Mouse (Mus musculus): ENCODE results near the gene Btbd1.
"Not testable (repeated sequence)": the region's sequence is repeated elsewhere in the genome, so short reads cannot be mapped to it uniquely, and the experiment has no call there.

The Btbd1 gene

DNA sequence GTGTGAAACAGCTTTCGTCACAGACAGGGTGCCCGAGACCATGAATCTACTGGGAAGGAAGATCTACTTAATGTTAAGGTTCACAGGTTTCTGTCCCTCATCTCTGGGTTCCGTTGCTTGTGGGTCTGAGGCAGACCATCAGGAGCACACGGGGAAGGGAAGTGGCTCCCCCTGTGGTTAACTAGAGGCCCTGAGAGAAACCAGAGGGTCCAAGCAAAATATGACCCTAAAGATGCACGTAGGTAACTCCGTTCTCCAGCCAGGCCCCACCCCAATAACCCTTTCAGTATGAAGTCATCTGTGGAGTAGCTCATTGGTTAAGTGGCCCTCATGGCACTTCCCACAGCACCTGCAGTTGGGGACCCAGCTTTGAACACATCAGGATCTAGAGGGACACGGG, 20.4 kb upstream of the Btbd1 start:
- DNase-seq (ENCODE audit: low read depth, low spot score) = no peak

DNA sequence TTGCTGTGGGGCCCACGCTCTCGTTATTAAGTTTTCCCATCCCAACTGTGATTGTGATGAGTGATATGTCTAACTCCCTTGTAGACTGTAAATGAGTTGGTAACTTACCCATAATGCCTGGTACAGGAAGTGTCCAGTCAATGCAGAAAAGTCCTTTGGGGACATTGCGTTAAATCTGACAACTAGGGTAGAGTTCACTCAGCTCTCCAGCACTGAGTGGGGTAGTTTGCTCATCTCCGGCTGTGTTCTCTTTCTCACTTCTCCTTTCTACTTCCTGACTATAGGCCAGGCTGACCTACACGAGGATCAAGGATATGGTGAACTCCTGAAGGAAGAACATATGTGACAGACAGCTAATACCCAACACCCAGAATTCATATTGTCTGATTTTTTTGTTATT, 20.0 kb upstream of the Btbd1 start:
- no peak for DNase-seq (ENCODE audit: low read depth, low spot score)

DNA sequence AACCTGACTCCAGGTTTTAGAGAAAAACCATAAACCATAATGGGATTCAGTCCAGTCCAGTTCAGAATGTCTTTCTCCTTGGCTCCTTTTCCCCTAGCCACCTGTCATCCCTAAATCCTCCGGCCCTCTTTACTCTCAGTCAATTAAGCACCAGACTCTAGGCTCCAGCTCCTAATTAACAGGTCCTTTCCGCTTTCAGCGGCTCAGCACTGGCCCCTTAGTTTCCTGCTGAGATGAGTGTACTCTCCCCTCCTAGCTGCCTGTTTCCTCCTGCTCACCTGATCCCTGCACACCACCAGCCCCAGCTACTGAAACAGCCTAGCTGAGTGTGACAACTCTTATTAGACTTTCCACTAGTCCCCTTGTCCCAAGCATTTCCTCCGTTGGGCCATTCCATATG, 18.5 kb upstream of the Btbd1 start:
- DNase-seq (ENCODE audit: low read depth, low spot score) = no peak

DNA sequence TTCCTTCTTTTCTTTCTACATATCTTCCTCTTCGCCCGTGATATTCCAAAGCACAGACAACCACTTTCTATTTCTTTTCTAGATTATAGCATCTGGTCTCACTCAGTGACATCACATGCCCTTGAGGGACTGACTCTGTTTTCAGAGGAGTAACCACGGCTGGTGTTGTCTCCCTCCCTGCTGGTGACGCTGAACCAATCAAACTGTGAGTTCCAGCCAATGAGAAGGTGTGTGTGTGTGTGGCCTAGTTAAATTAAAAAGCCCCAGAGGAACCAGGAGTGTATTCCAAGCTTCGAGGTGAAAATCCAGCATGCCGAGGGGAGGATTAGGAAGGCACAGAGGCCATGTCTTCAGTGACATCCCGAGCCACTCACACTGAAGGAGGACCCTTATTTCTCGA, 17.8 kb upstream of the Btbd1 start:
- no peak for DNase-seq (ENCODE audit: low read depth, low spot score)

DNA sequence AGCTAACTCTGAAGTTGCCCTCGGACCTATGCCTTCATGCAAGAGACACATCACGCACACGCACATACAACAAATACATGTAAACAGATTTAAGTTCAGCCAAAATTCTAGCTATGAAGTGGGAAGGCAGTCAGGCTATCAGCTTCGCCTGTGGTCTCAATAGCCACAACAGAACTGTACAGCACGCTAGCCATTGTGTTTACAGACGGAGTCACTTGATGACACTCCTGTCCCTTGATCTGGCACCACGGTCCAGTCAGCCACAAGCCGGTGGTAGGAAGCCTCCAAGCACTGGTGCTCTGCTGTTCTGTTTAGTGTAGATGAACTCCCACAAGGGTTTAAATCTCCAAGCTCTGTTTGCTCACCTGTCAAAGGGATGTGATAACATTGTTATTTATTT, 16.8 kb upstream of the Btbd1 start:
- DNase-seq (ENCODE audit: low read depth, low spot score) = no peak

DNA sequence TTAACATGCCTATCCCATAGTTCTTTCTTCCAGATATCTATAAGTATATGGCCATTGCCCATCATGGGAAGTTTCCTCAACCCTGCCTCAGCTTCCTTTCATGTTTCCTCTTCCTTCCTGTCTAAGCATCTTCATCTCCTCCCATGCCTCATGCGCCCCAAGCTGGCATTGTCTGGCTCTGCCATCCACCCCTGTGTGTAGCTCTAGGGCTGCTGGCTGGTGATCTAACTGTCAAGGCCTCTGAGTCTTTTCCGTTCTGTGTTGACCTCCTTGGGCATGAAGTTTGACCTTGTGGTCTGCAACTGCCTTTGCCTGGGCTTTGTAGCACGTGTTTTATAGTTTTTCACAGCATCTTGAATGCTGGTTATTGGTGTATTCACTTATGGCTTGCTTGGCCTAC, 16.1 kb upstream of the Btbd1 start:
- DNase-seq (ENCODE audit: low read depth, low spot score) = no peak

DNA sequence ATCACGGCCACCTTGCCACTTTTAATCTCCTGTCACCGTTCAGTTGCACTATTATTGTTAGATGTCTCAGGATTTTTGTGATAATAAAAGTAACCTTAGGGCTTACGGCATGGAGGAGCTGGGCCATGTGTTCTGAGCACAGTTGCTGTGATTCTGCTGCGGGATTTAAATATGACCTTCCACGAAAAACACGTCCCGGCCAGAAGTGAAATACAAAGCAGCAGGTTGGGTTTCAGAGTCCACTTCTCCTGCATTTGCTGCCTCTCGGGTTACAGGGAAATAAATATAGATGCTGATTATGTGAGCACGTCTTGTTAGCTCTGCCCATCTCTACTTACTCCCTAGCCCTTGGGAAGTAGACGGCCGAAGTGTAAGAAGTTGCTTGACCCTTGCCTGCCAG, 15.6 kb upstream of the Btbd1 start:
- DNase-seq (ENCODE audit: low read depth, low spot score) = no peak

DNA sequence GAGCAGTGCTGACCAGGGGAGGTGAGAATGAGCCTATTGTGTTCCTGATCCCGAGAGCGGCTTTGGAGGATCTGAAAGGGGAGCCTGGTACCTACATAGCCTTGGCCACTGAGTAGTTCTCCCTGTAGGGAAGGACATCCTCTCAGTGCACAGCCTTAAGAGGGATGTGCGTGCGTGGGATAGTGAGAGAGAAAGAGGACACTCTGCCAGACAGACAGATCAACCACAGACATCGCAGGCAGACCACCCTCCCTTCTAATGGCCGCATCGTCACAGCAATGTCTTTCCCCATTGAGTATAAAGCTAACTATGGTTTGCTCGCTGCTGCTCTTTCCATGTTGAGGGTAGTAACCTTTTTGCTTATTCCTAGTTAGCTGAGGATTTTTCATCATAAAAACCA, 14.7 kb upstream of the Btbd1 start:
- no peak for DNase-seq (ENCODE audit: low read depth, low spot score)

DNA sequence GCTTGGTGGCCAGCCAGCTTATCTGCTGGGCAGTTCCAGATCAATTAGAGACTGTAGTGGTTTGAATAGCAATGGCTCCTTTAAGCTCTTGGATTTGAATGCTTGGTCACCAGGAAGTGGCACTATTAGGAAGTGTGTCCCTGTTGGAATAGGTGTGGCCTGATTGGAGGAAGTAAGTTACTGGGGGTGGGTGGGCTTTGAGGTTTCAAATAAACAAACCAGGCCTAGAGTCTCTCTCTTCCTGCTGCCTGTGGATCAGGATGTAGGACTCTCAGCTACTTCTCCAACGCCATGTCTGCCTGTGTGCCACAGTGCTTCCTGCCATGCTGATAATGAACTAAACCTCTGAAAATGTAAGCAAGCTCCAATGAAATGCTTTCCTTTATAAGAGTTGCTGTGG, 13.8 kb upstream of the Btbd1 start:
- DNase-seq (ENCODE audit: low read depth, low spot score) = no peak

DNA sequence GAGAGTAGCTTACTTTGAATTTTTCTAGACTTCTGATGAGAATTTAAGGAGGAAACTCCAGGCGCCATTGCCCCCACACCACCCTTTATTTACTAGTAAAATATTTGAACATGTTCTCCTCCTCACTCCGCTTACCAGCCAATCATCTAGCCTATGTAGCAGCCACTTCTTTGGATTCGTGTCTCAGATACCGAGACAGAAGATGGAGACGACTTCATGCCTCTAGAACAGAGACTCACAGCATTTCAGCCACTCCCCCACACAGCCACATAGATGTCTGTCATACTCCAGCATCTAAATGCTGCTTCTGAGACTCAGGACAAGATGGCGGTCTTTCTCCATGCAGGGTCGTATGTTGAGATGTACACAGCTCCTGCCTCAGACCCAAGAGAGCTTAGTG, 12.9 kb upstream of the Btbd1 start:
- no peak for DNase-seq (ENCODE audit: low read depth, low spot score)

DNA sequence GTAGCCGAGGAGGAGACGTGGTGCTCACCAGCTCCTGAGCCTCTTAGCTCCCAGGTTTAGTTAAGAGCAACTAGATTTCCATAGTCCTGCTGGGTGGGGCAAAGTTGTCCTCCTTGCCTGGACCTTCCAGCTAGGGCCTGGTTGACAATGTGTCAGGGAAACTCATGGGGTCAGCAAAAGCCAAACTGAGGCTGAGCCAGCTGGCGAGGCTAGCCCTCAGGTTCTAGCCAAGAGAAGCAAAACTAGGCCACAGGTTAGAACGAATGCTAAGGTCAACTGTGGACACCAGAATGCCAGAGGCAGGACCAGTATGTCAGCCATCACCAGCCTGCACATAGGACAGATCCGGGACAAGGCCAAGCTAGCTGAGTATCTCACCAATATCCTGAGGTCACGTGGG, 12.2 kb upstream of the Btbd1 start:
- DNase-seq (ENCODE audit: low read depth, low spot score) = no peak

DNA sequence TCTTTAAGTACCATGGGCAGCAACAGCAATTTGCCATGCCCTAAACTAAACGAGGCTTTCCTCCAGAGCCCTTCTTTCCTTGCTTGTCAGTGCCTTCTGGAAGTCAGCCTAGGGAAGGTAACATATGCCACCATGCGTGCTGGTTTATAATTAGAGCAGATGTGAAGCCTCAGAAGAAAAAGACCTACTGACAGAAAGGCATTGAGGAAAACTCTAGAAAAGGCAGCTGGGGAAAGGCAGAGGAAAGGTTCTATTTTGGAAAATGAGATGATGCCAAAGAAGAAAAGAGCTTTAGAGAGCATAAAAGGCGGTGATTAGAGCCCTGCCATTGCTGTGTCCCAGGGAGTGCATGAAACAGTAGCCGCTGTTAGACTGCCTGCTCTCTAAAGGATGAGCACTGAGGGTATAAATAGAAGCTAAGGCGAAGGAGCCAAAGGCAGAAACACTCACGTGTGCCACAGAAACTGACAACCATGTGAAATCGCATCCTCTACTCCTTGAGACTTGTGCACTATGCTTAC, 11.5 kb upstream of the Btbd1 start:
- DNase-seq (ENCODE audit: low read depth, low spot score) = peak; percentile 87

DNA sequence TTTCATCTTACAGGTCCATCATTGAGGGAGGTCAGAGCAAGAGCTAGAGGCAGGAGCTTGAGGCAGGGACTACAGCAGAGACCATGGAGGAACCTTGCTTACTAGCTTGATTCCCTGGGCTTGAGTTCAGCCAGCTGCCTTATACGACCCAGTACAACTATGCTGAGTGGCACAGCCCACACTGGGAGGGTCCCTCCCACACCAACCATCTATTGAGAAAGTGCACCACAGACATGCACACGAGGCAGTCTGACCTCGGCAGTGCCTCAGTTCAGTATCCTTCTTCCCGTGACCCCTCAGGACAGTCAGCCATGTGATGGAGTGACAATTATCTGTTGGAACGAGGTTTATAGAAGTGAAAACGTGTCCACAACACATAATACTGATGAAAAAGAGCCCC, 10.5 kb upstream of the Btbd1 start:
- no peak for DNase-seq (ENCODE audit: low read depth, low spot score)

DNA sequence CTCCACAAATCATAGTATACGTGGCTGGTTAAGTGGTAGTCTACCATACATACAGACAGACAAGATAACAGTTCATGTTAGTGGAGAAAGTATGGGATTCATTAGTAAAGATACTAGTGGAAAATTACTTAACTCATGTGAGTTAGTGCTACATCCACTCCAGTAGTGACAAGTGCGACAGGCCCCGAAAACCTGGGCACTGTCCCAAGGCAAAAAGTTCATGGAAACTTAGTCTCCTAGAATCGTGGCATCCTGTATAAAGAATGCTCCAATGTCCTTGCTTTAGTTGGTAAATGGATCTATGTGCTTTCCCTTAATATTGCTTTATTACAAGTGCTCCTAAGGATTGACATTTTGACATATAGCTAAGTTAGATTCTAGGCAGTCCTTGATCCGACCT, 8.5 kb upstream of the Btbd1 start:
- DNase-seq (ENCODE audit: low read depth, low spot score) = not testable (repeated sequence)

DNA sequence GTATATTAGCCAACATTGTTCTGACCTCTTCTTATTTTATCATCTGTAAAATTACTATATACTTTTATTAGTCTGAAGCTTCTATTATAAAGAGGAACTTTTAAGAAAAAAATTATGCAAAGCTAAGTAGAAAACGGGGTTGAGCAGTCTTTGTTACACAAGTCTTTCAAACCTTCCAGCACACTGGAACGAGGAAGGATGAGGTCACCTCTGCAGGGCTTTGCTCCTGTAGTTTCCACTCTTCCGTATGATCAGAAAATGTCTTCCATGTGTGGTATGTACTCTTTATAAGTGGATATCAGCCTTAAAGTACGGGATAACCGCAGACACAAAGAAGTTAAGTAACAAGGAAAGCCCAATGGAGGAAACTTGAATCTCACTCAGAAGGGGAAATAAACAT, 6.2 kb upstream of the Btbd1 start:
- DNase-seq (ENCODE audit: low read depth, low spot score) = no peak

DNA sequence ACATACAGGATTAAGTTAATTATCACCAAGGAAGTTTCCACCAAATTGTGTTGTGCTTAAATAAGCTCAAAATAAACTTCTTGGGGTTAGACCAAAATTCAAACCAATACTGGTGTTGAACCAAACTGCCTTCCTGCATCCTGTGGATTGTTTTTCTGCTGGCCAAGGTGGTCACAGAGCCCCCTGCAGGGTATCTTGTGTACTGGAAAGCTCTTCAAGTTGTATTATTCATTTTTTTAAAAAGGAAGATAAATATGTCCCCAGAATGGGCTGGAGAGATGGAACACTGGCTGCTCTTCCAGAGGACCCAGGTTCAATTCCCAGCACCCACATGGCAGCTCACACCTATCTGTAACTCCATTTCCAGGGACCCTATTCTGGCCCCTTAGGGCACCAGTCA, 5.6 kb upstream of the Btbd1 start:
- DNase-seq (ENCODE audit: low read depth, low spot score) = no peak

DNA sequence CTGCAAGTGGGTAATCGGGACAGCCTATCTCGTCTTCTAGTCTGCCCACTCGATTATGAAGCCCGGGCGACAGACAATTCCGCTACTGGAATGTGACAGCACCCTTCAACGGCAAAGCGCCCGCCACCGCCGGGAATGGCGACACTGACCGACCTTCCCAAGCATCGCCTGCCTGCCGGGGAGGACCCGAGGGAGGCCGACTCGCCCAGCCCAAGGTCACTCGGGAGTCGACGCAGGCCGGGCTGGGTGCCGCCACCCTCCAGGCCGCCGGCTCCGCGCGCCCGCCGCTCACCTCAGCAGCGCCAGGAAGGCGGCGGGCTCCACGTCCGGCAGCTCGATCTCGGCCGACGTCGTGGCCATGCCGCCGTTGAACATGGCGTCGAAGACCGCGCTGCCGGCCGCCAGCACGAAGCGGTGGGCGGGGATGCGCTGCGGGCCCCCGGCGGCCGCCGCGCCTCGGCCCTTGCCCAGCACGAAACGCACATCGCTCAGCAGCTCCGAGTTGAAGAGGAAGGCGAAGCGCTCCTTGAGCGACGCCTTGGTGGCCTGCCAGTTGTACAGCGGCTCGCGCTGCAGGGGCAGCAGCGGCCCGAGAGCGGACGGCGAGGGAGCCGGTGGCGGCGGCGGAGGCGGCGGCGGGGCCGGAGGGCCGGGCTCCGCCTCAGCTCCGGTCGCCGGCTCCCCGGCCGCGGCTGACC, 401 bp downstream of the Btbd1 start:
- no peak for DNase-seq (ENCODE audit: low read depth, low spot score)

DNA sequence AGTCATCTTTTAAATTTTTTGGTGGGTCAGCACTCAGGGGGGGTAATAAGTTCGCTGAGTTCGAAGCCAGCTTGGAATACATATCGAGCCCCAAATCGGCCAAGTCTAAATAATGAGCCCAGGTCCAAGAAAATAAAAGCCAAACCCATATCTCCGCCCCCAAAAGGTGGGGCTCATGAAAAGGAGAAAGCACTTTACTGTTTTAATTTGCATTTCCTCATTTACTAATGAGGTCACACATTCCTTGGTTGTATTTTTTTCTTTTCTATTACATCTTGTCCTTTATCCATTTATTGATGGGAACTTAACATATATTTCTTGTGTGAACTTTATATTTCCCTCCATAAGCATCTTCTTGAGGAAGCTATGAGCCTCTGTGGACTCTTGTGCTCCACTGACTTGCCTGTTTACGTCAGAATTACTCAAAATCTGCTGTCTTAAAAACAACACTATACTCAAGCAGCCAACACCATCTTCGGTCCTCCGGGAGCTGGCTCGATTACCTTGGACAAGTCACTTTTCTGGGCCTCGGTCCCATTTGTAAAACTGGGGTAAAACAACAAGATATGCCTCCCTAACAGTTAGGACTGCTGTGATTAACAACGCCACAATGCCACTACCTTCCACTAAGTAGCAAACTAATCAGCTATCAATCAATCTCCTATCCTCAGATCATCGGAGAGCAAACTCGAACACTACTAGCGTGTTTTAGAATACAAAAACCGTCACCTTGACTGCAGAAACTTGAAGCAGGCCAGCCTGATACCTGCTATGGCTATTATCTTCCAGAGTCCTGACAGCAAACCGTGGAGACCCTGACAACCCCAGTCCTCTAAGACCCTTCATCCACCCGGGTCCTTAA, 1.2 kb downstream of the Btbd1 start:
- DNase-seq (ENCODE audit: low read depth, low spot score) = no peak

DNA sequence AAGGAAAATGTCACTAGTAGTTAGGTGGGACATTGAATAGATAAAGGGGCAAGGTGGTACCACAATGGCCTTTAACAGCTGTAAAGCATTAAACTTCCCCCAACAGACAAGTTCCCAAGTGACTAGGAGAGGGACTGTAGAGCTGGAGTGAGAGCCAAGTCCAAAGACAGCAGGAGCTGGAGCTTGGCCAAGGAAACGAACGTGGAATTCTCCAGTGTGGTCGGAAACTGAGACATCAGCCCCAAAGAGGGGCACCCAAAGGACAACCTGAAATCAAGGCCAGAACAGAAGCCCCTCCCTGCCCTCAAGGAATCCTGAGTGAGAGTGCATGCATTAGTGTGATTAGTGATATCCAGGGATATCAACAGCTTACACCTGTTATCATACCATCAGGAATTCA, 3.9 kb downstream of the Btbd1 start:
- no peak for DNase-seq (ENCODE audit: low read depth, low spot score)

DNA sequence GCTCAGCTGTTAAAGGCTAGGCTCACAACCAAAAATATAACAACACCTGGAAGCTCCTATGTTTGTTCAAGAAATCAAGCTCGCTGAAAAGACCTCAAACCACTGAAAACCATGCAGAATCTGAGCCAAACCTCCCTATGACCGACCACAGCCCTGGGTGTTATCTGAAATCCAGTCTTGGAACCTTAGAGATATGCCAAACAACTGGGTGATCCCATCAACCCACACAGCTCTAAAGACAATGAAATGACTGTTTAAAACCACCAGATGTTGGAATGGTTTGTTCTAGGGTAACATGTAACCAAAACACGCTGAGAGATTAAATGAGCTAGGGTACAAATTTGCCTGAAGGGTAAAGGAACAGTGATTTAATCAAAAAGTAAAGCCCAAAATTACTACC, 4.3 kb downstream of the Btbd1 start:
- DNase-seq (ENCODE audit: low read depth, low spot score) = no peak

DNA sequence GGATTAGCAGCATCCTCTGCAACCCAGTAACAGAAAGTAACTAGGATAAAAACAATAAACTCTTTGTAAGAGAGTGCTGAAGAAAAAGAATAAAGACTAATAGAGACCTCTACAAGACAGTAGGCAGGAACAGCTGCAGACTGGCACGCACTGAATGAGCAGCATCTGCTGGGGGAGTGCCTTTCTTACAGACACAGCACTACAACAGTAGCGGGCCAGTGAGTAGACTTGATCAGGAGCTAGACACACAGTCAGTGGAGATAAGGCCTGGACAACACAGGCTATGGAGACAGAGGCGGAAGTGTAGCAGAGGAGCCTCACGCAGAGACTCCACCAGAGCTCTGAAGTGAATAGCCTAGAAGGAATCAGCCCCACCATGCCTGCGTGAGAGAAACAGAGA, 23.2 kb downstream of the Btbd1 start:
- no peak for DNase-seq (ENCODE audit: low read depth, low spot score)

DNA sequence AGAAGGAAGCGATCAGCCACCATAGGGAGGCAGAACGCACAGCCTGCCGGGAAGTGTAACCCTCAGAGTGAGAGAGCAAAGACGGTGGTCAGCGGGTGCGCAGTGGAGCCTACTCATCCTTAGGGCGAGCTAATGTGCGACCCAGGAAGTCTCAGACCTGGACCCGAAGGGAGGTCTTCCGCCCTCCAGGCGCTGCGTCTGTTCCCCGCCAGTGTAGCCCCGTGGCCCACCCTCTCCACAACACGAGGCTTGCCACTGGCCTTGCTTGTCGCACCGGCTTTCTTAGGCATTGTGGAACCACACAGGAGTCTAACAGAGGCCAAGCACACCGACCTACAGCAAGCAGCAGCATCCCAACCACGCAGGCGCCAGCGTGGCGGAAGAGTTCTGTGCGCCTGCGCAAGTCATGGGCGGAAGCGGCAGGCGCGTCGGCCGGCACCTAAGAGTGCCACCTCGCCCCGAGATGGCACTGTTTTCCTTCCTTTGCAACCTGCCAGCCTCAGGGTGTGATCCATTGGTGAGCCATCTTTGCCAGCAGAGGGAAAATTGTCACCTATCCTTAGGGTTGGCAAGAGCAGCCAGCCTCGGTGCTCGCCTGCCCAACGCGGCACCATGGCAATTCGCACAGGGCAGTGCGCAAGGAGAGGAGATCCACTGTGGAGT, 40.0 kb downstream of the Btbd1 start, which contains the start of gene 3110040N11Rik:
Gene 3110040N11Rik, minus strand, starts transcription at position 384 of the 663 bp plus-strand sequence.
- DNase-seq (ENCODE audit: low read depth, low spot score) = peak; percentile 93

Data from telencephalon, adult 2 months (tissue).